Mouse (Mus musculus) spleen, adult 2 months (tissue): ENCODE data around the gene Agpat4. TPM values are rescaled to one million over a fixed set of nuclear protein-coding genes. Genes with fewer than 3 reads are reported as not detected.

Experiments
- DNase-seq, 2 experiments: peaks; one replicate each; pipeline versions ENCODE4 v3.0.0 to v3.0.0-alpha.2; 2012 to 2021; ENCODE audit warnings: low spot score in 2 of 2, low read depth in 1 of 2
- H3K27ac ChIP-seq: fragments of 200-500 bp; 2 replicates; pipeline ENCODE4 v1.5.1; 2012; ENCODE audit warnings: low read length, inconsistent platforms; ENCODE audit not compliant: insufficient read depth
- H3K27me3 ChIP-seq: fragments of 200-500 bp; 2 replicates; pipeline ENCODE4 v1.6.1; 2012; ENCODE audit warnings: mild to moderate bottlenecking, moderate library complexity, low read length, inconsistent platforms; ENCODE audit not compliant: control insufficient read depth, insufficient read depth
- H3K36me3 ChIP-seq: fragments of 200-500 bp; 2 replicates; pipeline ENCODE4 v1.6.1; 2012; ENCODE audit warnings: mild to moderate bottlenecking, low read length, inconsistent platforms; ENCODE audit not compliant: control insufficient read depth, insufficient read depth
- H3K4me1 ChIP-seq: fragments of 200-500 bp; 2 replicates; pipeline ENCODE4 v1.6.1; 2011; ENCODE audit warnings: inconsistent platforms; ENCODE audit not compliant: control insufficient read depth, insufficient read depth, insufficient read length
- H3K4me3 ChIP-seq: fragments of 200-500 bp; 2 replicates; pipeline ENCODE4 v1.5.1; 2011; ENCODE audit warnings: mild to moderate bottlenecking, inconsistent platforms; ENCODE audit not compliant: insufficient read depth, insufficient read length; ENCODE audit errors: extremely low read depth
- CTCF ChIP-seq: fragments of 200-500 bp; IDR thresholded peaks from 2 replicates; pipeline ENCODE4 v1.5.1; 2011; ENCODE audit warnings: mild to moderate bottlenecking, inconsistent platforms; ENCODE audit not compliant: insufficient read depth, insufficient read length, insufficient replicate concordance; ENCODE audit errors: extremely low read depth
- POLR2A ChIP-seq: fragments of 200-500 bp; IDR thresholded peaks from 2 replicates; pipeline ENCODE4 v1.6.1; 2011; ENCODE audit warnings: low read depth, low read length, inconsistent platforms
- WGBS: fragments of 180-500 bp; shearing (Covaris S2); methylation state at CpG from one replicate; pipeline ENCODE4 v1.1.7; 2018; 5-methylcytosine and 5-hydroxymethylcytosine counted together
- polyA plus RNA-seq: library from polyadenylated mRNA; depleted of rRNA; stranded (reverse); fragments of >200 nt; gene quantifications from 2 replicates; pipeline ENCODE4 v1.2.3, GENCODE M21; 2012

Agpat4 gene
- polyA plus RNA-seq, 1 experiment: 14.4 TPM

DNA sequence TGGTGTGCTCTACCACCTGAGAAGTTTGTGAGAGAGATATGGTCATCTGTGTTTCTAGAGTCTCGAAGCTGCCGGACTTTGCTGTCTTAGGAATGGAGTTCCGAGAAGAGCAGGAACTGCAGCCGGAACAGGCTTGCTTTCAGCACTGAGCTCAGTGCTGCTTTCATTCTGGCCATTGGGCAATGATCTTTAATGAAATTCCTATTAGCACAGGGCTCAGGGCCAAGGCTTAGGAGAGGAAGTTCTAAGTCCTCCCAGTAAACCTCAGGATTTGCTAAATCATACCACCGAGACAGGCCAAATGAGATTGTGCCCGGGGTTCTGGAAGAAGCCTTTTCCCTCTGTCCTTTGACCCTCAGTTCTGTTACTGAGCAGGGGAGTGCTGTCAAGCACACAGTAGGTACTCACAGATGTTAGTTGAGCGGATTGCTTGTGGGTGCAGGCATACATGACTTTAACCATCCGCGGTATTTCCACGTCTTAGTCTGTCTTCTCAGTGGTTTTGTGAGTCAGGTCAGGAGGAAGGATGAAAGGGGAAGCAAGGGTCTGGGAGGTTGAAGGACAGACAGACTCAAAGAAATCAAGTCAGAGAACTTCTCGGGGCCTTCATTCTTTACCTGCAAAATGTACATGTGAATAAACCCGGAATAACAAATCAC lies 16.6 kb downstream of the Agpat4 start:
- no peak overlapping the region for H3K27ac ChIP-seq
- DNase-seq: no peak
- TF ChIP-seq CTCF (no peak), POLR2A (no peak)

DNA sequence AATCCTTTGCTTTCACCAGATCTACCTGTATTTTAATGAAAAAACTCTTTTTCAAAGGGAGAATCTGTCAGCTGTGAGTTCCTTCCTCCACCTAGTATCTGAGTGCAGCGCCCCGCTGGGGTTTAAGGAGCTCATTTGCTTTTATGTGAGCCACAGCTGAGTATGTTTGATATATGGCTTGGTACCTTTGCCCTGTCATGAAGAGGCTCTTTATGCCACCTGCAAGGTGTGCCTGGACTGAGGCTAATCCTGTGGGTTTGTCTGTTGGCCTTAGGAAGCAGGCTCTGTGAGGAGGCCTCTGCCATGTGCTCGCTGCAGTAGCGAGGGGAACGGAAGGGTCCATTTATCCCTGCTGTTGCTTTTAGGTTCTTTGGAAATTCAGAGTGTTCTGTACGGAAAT lies 19.9 kb downstream of the Agpat4 start:
- Histone ChIP-seq H3K4me1 (no peaks in the 10 kb centered on the region), H3K4me3 (no peak overlapping the region), H3K36me3 (no peaks in the 10 kb centered on the region), H3K27me3 (no peaks in the 10 kb centered on the region), H3K27ac (no peak overlapping the region)
- 94% methylated on average over 6 of the region's 6 CpGs for WGBS
- DNase-seq: no peak
- TF ChIP-seq POLR2A: no peak
- TF ChIP-seq CTCF: no peak

More for the DNA sequence above, 16.6 kb downstream of the Agpat4 start:
- Histone ChIP-seq H3K27me3 (no peaks in the 10 kb centered on the region), H3K4me3 (no peak overlapping the region), H3K4me1 (no peaks in the 10 kb centered on the region), H3K36me3 (no peaks in the 10 kb centered on the region)
- WGBS: 59% methylated on average over 12 of the region's 12 CpGs

DNA sequence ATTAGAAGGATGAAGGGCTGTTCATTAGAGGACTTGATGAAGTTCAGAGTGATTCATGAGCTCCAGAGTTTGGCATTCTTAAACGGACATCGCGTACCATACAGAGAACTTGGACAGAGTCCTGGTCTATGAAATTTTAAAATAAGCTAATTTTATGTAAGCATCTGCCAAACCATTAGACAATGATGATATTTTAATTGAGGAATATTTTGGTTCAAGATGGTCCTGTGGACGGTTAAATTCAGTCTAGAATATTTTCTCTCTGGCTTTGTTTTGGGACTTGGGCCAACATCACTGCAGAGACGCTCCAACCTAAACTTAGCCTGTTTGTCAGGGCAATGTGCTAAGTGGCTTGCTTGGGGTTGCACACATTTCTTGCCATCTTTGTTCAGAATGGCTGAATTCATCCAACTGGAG lies 25.5 kb downstream of the Agpat4 start:
- no peak for DNase-seq
- Histone ChIP-seq H3K4me1 (no peaks in the 10 kb centered on the region), H3K27me3 (no peaks in the 10 kb centered on the region), H3K27ac (no peak overlapping the region), H3K4me3 (no peak overlapping the region), H3K36me3 (no peaks in the 10 kb centered on the region)
- 90% methylated on average over 5 of the region's 5 CpGs for WGBS
- TF ChIP-seq CTCF (no peak), POLR2A (no peak)

DNA sequence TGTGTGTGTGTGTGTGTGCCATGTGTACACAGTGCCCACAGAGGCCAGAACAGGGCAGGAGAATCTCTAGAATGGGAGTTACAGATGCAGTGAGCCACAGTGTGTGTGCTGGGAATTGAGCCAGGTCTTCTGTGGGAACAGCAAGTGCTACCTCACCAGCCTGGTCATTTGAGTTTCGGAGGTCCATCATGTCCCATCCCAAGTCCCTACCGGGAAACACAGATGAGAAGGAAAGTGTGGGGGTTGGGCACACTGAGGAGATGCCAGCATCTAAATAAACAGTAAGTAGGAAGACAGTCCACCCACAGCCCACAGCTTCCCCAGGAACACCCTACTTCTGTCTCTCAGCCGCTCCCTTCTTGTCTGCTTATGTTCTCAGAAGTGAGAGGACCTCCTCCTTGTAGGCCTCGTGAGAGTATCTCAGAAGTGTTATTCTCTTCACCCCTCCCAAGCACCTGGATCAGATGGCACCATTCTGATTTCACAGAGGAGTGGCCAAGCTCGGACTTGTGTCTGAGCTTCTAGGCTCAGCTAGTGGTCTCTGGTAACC lies 27.7 kb downstream of the Agpat4 start:
- WGBS: 85% methylated on average over 5 of the region's 5 CpGs
- TF ChIP-seq CTCF: no peak
- TF ChIP-seq POLR2A: no peak
- Histone ChIP-seq H3K4me3 (no peak overlapping the region), H3K4me1 (no peaks in the 10 kb centered on the region), H3K27ac (no peak overlapping the region), H3K27me3 (no peaks in the 10 kb centered on the region), H3K36me3 (no peaks in the 10 kb centered on the region)
- no peak for DNase-seq

DNA sequence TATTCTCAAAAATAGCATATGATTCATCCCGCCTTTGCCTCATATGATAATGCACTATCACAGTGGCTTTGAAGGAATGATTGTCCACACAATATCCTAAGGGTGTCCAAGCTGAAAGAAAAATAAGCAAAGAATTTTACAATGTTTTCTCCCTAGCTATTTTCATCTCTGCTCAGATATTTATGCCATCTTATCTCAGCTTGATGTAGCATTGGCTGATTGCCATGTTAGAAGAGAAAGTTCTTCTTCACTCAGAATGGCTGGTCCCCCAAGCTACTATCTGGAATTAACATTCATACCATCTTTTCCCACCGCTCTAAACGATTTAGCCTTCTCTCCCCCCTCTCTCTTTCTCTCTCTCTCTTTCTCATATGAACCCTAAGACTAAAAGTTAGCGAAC lies 29.3 kb downstream of the Agpat4 start:
- Histone ChIP-seq H3K4me1 (no peaks in the 10 kb centered on the region), H3K4me3 (no peak overlapping the region), H3K27ac (no peak overlapping the region), H3K27me3 (no peaks in the 10 kb centered on the region), H3K36me3 (peaks cover 4% of the 10 kb centered on the region; the same call in 1 of the 2 replicates)
- TF ChIP-seq POLR2A: no peak
- no peak for TF ChIP-seq CTCF
- DNase-seq: no peak
- 88% methylated on average over 4 of the region's 4 CpGs for WGBS

DNA sequence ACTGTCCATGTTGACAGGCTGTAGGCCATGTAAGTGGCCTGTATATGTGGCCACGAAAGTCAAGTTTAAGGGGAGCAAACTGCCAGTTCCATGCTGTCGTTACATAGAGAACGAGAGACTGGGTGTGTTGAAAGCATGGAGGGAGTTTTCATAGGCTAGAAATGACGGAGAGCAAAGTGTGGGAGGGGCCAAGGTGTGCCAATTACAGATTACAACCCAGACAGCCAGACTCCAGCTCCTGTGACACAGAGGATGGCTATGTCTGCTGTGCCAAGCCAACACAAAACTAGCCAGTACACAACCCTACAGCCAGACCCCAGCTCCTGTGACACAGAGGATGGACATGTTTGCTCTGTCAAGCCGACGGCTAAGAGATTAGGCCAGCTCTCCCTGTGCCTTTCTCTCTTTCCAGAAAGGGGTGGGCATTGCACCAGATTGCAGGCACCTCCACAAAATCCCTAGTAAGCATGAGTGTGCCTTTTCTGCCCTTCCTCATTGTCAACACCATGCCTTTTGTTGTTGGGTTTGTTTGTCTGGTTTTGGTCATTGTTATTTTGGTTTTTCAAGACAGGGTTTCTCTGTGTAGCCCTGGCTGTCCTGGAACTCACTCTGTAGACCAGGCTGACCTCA lies 30.8 kb downstream of the Agpat4 start:
- TF ChIP-seq CTCF (no peak), POLR2A (no peak)
- H3K27me3 ChIP-seq: no peaks in the 10 kb centered on the region
- WGBS: 88% methylated on average over 6 of the region's 6 CpGs
- DNase-seq: no peak
- H3K27ac ChIP-seq: no peak overlapping the region
- H3K4me1 ChIP-seq: no peaks in the 10 kb centered on the region
- H3K4me3 ChIP-seq: no peak overlapping the region
- peaks cover 4% of the 10 kb centered on the region; the same call in 1 of the 2 replicates for H3K36me3 ChIP-seq

DNA sequence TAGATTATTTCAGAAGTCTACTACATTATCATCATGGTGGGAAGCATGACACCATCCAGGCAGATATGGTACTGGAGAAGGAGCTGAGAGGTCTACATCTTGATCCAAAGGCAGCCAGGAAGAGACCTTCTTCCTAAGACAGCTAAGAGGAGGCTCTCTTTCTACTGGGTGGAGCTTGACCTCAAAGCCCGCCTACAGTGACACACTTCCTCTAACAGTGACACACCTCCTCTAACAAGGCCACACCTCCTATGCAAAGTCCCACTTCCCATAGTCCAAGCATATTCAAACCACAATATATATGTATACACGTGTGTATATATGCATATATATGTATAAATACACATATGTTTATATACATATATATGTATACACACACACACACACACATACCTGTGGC lies 32.5 kb downstream of the Agpat4 start:
- 86% methylated on average over 2 of the region's 2 CpGs for WGBS
- TF ChIP-seq POLR2A (no peak), CTCF (no peak)
- H3K36me3 ChIP-seq: peaks cover 4% of the 10 kb centered on the region; the same call in 1 of the 2 replicates
- no peaks in the 10 kb centered on the region for H3K4me1 ChIP-seq
- no peaks in the 10 kb centered on the region for H3K27me3 ChIP-seq
- no peak overlapping the region for H3K4me3 ChIP-seq
- H3K27ac ChIP-seq: no peak overlapping the region
- DNase-seq: no peak
